Mouse (Mus musculus) heart, postnatal 25 days (tissue): ENCODE measurements around the gene Myadm. TPM values are rescaled to one million over a fixed set of nuclear protein-coding genes. Genes with fewer than 3 reads are reported as not detected.
"Not testable (repeated sequence)": the region's sequence is repeated elsewhere in the genome, so short reads cannot be mapped to it uniquely, and the experiment has no call there.

ENCODE experiments used
- DNase-seq: peaks from one replicate; pipeline ENCODE4 v3.0.0; 2022; ENCODE audit warnings: low spot score
- intact Hi-C: fragments of 180-260 bp; cut with DNase I; formaldehyde crosslinking; loops from one replicate; pipeline ENCODE4 v1.15.1; 2025
- total RNA-seq, 2 experiments: library from RNA; stranded (reverse); gene quantifications; 2 replicates each; pipeline ENCODE4 v1.2.3; 2021

Gene Myadm
- 100 to 1,000 TPM; 157 to 191 TPM for total RNA-seq

- intact Hi-C loops = no loop called here
- DNase-seq = peak; percentile 78
These were observed at the start of gene Myadm, which contains the start of gene Prkcg for GRCm38 (mm10) chr7:3288976-3289970. Gene Myadm, plus strand, starts transcription at chr7:3289080. Gene Prkcg, plus strand, starts transcription at chr7:3289179.

GRCm38 (mm10) chr7:3239193-3239592 is 49.7 kb upstream of the Myadm start:
- intact Hi-C loops = no loop called here
- no peak for DNase-seq

GRCm38 (mm10) chr7:3260701-3261100 is 28.2 kb upstream of the Myadm start:
- intact Hi-C loops = no loop called here
- DNase-seq = no peak

- no peak for DNase-seq
- intact Hi-C loops = no loop called here
These were observed 27.4 kb upstream of the Myadm start for GRCm38 (mm10) chr7:3261446-3261845.

GRCm38 (mm10) chr7:3262789-3263188 is 26.1 kb upstream of the Myadm start:
- intact Hi-C loops = no loop called here
- no peak for DNase-seq

- DNase-seq = no peak
- intact Hi-C loops = loop anchor here (5.0 kb wide), 1 partner anchor 38 kb away; no protein-coding TSS in a partner anchor
These were observed 24.4 kb upstream of the Myadm start for GRCm38 (mm10) chr7:3264390-3265022.

- DNase-seq = no peak
- intact Hi-C loops = loop anchor here (5.0 kb wide), 1 partner anchor 37 kb away; no protein-coding TSS in a partner anchor
These were observed 23.6 kb upstream of the Myadm start for GRCm38 (mm10) chr7:3265311-3265710.

- DNase-seq = no peak
- intact Hi-C loops = loop anchor here (5.0 kb wide), 1 partner anchor 35 kb away; no protein-coding TSS in a partner anchor
These were observed 21.6 kb upstream of the Myadm start for GRCm38 (mm10) chr7:3267261-3267660.

GRCm38 (mm10) chr7:3267888-3268287 is 21.0 kb upstream of the Myadm start:
- intact Hi-C loops = loop anchor here (5.0 kb wide), 1 partner anchor 34 kb away; no protein-coding TSS in a partner anchor
- no peak for DNase-seq

- DNase-seq = no peak
- intact Hi-C loops = loop anchor here (5.0 kb wide), 1 partner anchor 34 kb away; no protein-coding TSS in a partner anchor
These were observed 20.6 kb upstream of the Myadm start for GRCm38 (mm10) chr7:3268291-3268690.

- intact Hi-C loops = no loop called here
These were observed 16.7 kb upstream of the Myadm start for GRCm38 (mm10) chr7:3272206-3272605.

GRCm38 (mm10) chr7:3275455-3276170 is 13.3 kb upstream of the Myadm start:
- intact Hi-C loops = loop anchor here (2.0 kb wide), 1 partner anchor 17 kb away; no protein-coding TSS in a partner anchor
- no peak for DNase-seq

More at GRCm38 (mm10) chr7:3272206-3272605, 16.7 kb upstream of the Myadm start:
- DNase-seq = no peak

- intact Hi-C loops = not testable (repeated sequence)
These were observed 12.1 kb upstream of the Myadm start for GRCm38 (mm10) chr7:3276781-3277180.

GRCm38 (mm10) chr7:3280080-3280653 is 8.7 kb upstream of the Myadm start:
- no peak for DNase-seq
- intact Hi-C loops = no loop called here

More at GRCm38 (mm10) chr7:3276781-3277180, 12.1 kb upstream of the Myadm start:
- not testable (repeated sequence) for DNase-seq

- DNase-seq = no peak
- intact Hi-C loops = no loop called here
These were observed 8.2 kb upstream of the Myadm start for GRCm38 (mm10) chr7:3280654-3281153.

GRCm38 (mm10) chr7:3281741-3282140 is 7.1 kb upstream of the Myadm start:
- DNase-seq = no peak
- intact Hi-C loops = no loop called here

GRCm38 (mm10) chr7:3283081-3283875 is 5.6 kb upstream of the Myadm start:
- DNase-seq = no peak
- intact Hi-C loops = no loop called here

- intact Hi-C loops = no loop called here
- no peak for DNase-seq
These were observed 4.3 kb upstream of the Myadm start for GRCm38 (mm10) chr7:3284604-3285003.
